Mouse (Mus musculus): ENCODE measurements around the gene Pak7.

- no peak for TF ChIP-seq CTCF (IDR thresholded peaks at IDR 0.05; ENCODE audit: borderline replicate concordance, insufficient read depth, low read length)
- no peak for TF ChIP-seq POLR2A (IDR thresholded peaks at IDR 0.05; ENCODE audit: low read depth, low read length)
Observed at GRCm38 (mm10) chr2:136150752-136151151, 237.0 kb downstream of the Pak7 start.
